Mouse (Mus musculus) intestine, postnatal 0 days (tissue): Measurements from ENCODE around the gene Lrrc3c. TPM values are rescaled to one million over a fixed set of nuclear protein-coding genes. Genes with fewer than 3 reads are reported as not detected.
"Not testable (repeated sequence)": the region's sequence is repeated elsewhere in the genome, so short reads cannot be mapped to it uniquely, and the experiment has no call there.

ENCODE experiments used
- ATAC-seq: fragments of 200-750 bp; cut with Nextera tagmentation; 2 replicates; pipeline ENCODE4 v1.8.0; 2017; ENCODE audit warnings: mild to moderate bottlenecking, moderate TSS enrichment, moderate library complexity
- H3K27ac ChIP-seq: fragments of 300-500 bp; sonication (generic); 2 replicates; pipeline ENCODE4 v1.5.1; 2014; ENCODE audit warnings: mild to moderate bottlenecking, low read depth, low read length, moderate library complexity
- H3K27me3 ChIP-seq: fragments of 300-500 bp; sonication (generic); replicated peaks from 2 replicates; pipeline ENCODE4 v1.6.1; 2014; ENCODE audit warnings: low read length, mixed read lengths; ENCODE audit not compliant: control insufficient read depth, insufficient read depth
- H3K36me3 ChIP-seq: fragments of 300-500 bp; sonication (generic); 2 replicates; pipeline ENCODE4 v1.6.1; 2014; ENCODE audit warnings: mild to moderate bottlenecking, moderate library complexity; ENCODE audit not compliant: control insufficient read depth, insufficient read depth
- H3K4me1 ChIP-seq: fragments of 300-500 bp; sonication (generic); replicated peaks from 2 replicates; pipeline ENCODE4 v1.6.1; 2014; ENCODE audit warnings: antibody characterized with exemption, low read length, mixed read lengths; ENCODE audit not compliant: control insufficient read depth, insufficient read depth
- H3K4me2 ChIP-seq: fragments of 300-500 bp; sonication (generic); replicated peaks from 2 replicates; pipeline ENCODE4 v1.6.1; 2014; ENCODE audit warnings: low read depth, mild to moderate bottlenecking, moderate library complexity
- H3K4me3 ChIP-seq: fragments of 300-500 bp; sonication (generic); 2 replicates; pipeline ENCODE4 v1.5.1; 2014; ENCODE audit warnings: low read depth, low read length
- H3K9ac ChIP-seq: fragments of 300-500 bp; sonication (generic); 2 replicates; pipeline ENCODE4 v1.6.1; 2014; ENCODE audit warnings: mild to moderate bottlenecking, low read depth, low read length
- H3K9me3 ChIP-seq: fragments of 300-500 bp; sonication (generic); 2 replicates; pipeline ENCODE4 v1.6.1; 2016; ENCODE audit warnings: mixed run types; ENCODE audit not compliant: control insufficient read depth
- CTCF ChIP-seq: sonication (generic); IDR thresholded peaks from 2 replicates; pipeline ENCODE4 v1.5.1; 2016; ENCODE audit warnings: low read depth, mild to moderate bottlenecking, control low read depth, antibody characterized with exemption, moderate library complexity
- WGBS: fragments of 180-500 bp; shearing (Covaris S2); extraction: QIAGEN DNeasy Blood & Tissue Kit; methylation state at CpG from one replicate; pipeline ENCODE4 v1.1.7; 2014; 5-methylcytosine and 5-hydroxymethylcytosine counted together
- polyA plus RNA-seq: library from polyadenylated mRNA; unstranded; fragments of >200 nt; fragmentation: Nextera tagmentation; extraction: Ambion mirVana; gene quantifications from 2 replicates; pipeline ENCODE4 v1.2.1, GENCODE M21; 2015

The Lrrc3c gene
- polyA plus RNA-seq, 1 experiment from 2014 or later: not detected

DNA sequence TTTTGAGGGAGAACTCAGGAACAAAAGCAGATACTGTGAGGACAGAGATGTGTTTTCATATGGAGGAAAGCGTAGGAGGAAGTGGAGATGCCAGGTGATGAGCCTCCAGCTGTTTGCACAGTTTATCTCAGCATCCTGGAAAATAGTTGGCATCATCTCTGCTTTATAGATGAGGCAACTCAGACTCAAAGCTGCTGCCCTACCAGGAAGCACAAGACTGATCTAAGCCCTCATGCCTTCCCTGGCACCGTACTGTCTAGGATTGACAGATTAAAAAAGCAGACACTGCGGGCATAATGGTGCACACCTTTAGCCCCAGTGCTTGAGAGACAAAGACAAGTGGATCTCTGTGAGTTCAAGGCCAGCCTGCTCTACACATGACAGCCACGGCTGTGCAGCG lies 32.6 kb downstream of the Lrrc3c start:
- no peaks in the 10 kb centered on the region for H3K9me3 ChIP-seq
- H3K36me3 ChIP-seq: no peaks in the 10 kb centered on the region
- H3K27me3 ChIP-seq: no peaks in the 10 kb centered on the region
- no peak overlapping the region for H3K9ac ChIP-seq
- no peak for TF ChIP-seq CTCF
- 87% methylated on average over 5 of the region's 5 CpGs for WGBS
- H3K4me2 ChIP-seq: no peak overlapping the region
- H3K4me3 ChIP-seq: no peak overlapping the region
- H3K4me1 ChIP-seq: no peaks in the 10 kb centered on the region
- ATAC-seq: no peak
- H3K27ac ChIP-seq: no peak overlapping the region

DNA sequence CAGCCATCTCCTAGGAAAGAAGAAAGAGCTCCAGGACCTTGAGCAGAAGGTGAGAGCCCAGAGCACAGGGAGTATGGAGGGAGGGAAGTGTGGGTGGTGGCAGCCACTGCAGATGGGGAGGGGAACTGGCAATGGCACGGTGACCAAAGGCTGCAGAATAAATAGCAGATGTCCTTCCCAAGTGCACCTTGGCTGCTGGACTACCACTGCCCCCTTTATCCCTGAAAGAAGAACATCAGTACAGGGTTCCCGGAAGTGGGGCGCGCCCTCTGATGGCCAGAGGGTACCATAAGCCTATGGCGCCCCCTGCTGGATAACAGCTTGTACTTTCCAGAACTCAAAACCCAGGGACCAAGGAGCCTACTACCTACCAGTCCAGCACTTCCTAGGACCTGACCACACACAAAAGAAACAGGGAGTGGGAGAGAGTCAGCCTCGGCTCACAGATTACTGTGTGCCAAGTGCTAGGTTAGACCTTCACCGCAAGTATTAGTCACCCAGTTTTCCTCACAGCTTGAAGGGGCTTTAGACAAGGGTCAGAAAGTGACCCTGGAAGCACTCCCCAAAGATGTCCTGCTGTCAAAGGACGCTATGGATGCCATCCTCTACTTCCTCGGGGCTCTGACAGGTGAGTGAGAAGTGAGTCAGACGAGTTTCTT lies 37.4 kb downstream of the Lrrc3c start:
- not testable (repeated sequence) for H3K9ac ChIP-seq, H3K4me2 ChIP-seq, H3K27ac ChIP-seq, ATAC-seq, H3K36me3 ChIP-seq, H3K4me3 ChIP-seq, H3K4me1 ChIP-seq, H3K9me3 ChIP-seq, H3K27me3 ChIP-seq
- TF ChIP-seq CTCF: peak; percentile 72
- 35% methylated on average over 10 of the region's 10 CpGs for WGBS

DNA sequence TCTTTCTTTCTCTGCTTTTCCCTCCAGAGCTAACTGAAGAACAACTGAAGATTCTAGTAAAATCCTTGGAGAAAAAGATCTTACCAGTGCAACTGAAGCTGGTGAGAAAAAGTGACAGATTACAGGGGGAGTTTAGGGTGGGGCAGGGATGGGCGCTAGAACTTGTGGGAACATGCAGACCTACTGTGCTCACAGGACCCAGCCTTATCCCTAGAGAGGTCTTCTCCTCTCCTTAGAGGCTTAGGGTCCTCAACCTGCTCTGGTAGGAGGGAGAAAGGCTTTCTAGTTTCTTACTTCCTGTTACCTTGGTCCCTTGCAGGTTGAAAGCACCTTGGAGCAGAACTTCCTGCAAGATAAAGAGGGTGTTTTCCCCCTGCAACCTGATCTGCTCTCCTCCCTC lies 39.4 kb downstream of the Lrrc3c start:
- Histone ChIP-seq H3K4me1 (no peaks in the 10 kb centered on the region), H3K36me3 (no peaks in the 10 kb centered on the region), H3K4me3 (no peak overlapping the region), H3K27me3 (no peaks in the 10 kb centered on the region), H3K9ac (no peak overlapping the region), H3K27ac (no peak overlapping the region), H3K9me3 (no peaks in the 10 kb centered on the region), H3K4me2 (no peak overlapping the region)
- WGBS: 69% methylated on average over 1 of the region's 1 CpGs
- no peak for ATAC-seq
- TF ChIP-seq CTCF: no peak

DNA sequence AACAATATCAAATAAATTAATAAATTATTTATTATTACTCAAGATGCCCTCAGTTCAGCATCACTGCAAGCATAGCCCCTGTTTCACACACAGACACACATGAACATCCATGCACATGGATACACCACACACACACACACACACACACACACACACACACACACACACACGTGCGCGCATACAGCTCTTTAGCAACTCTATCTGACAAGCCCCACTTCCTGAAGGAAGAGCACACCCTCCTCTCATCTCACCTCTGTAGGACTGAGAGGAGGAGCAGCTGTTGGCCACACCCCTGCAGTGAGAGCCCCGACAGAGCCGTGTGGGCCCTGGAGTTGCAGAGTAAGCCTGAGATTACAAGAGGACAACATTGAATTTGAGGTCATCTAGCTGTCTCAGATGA lies 42.0 kb downstream of the Lrrc3c start:
- no peak for ATAC-seq
- Histone ChIP-seq H3K27me3 (no peaks in the 10 kb centered on the region), H3K4me3 (no peak overlapping the region), H3K36me3 (no peaks in the 10 kb centered on the region), H3K9ac (no peak overlapping the region), H3K27ac (no peak overlapping the region), H3K4me1 (no peaks in the 10 kb centered on the region), H3K9me3 (no peaks in the 10 kb centered on the region), H3K4me2 (no peak overlapping the region)
- 44% methylated on average over 5 of the region's 5 CpGs for WGBS
- TF ChIP-seq CTCF: no peak

DNA sequence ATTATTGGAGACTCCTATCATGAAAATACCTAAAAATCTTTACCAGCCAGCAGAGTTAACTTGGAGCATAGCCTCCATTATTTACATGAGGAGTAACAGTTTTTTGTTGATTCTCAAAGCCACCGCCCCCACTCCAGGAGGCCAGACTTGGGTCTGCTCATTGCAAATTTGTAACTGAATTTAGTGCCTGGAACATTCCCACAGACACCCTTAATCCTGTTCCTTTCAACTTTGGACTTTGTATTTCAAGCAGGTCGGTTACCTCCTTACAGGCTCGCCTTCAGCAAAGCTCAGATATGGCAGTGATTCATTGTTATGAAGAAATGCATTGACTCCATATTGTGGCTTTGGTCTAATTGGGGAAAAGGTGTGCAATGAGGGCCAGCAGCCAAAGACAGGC lies 46.7 kb downstream of the Lrrc3c start:
- 47% methylated on average over 3 of the region's 3 CpGs for WGBS
- Histone ChIP-seq H3K4me2 (no peak overlapping the region), H3K4me3 (no peak overlapping the region), H3K36me3 (no peaks in the 10 kb centered on the region), H3K9ac (no peak overlapping the region), H3K4me1 (no peaks in the 10 kb centered on the region), H3K9me3 (no peaks in the 10 kb centered on the region), H3K27me3 (no peaks in the 10 kb centered on the region), H3K27ac (no peak overlapping the region)
- no peak for ATAC-seq
- no peak for TF ChIP-seq CTCF

DNA sequence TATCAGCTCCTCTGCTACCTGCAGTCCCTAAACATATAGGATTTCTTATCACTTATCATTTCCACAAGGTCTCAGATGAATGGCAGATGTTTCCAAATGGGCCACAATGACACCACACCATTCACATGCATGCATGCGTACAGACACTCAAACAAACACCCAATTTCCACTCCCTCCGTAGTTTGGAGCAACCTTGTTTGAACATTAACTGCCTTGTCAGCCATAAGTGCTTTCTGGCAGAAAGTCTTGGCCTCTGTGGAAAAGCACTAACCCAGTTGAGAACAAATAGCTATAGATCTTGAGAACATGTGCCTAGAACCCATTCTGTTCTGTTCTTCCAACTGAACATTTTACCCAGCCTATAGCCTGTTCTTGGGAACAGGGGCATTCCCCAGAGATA lies 47.9 kb downstream of the Lrrc3c start:
- Histone ChIP-seq H3K27ac (no peak overlapping the region), H3K36me3 (no peaks in the 10 kb centered on the region), H3K4me2 (no peak overlapping the region), H3K9me3 (no peaks in the 10 kb centered on the region), H3K4me3 (no peak overlapping the region), H3K27me3 (no peaks in the 10 kb centered on the region), H3K4me1 (no peaks in the 10 kb centered on the region), H3K9ac (no peak overlapping the region)
- TF ChIP-seq CTCF: no peak
- no peak for ATAC-seq
- 49% methylated on average over 2 of the region's 2 CpGs for WGBS

DNA sequence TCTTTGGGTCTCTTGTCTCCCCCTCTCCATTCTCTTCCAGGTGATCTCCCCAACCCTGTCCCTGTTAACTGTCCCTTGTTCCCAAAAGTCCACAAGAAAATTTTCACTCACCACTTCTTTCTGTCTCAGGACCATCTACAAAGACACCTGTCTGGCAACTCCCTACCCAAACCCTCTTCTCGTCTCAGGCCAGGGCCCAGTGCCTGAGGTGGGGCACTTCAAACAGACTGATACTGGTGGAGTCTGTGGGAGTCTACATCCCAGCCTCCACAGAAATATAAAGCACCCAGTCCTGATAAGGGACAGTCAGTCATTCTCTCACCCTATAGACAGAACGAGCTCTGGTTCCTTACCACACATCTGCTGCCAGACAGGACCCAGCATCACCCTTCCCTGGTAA lies 48.4 kb downstream of the Lrrc3c start, which contains the start of gene Gsdma2:
Gsdma2 (plus strand) TSS at position 301 of the 400 bp plus-strand sequence.
- no peak within 1 kb of the TSS for H3K4me3 ChIP-seq
- no peaks in the 10 kb centered on the region for H3K9me3 ChIP-seq
- H3K27me3 ChIP-seq: no peaks in the 10 kb centered on the region
- no peaks in the 10 kb centered on the region for H3K4me1 ChIP-seq
- no peak within 1 kb of the TSS for H3K27ac ChIP-seq
- no peaks in the 10 kb centered on the region for H3K36me3 ChIP-seq
- H3K4me2 ChIP-seq: no peak within 1 kb of the TSS
- ATAC-seq: no peak
- no peak within 1 kb of the TSS for H3K9ac ChIP-seq
- TF ChIP-seq CTCF: no peak
- 43% methylated on average over 2 of the region's 2 CpGs for WGBS

Other genes with a start within 250 kb of the Lrrc3c start
- 99.5 and 102 TPM in 2 replicates for gene Ppp1r1b, start 249.9 kb upstream of the Lrrc3c start, polyA plus RNA-seq
- gene Stard3, start 239.9 kb upstream of the Lrrc3c start, polyA plus RNA-seq: 29.0 and 30.1 TPM in 2 replicates
- 0.44 and 0.69 TPM in 2 replicates for gene Tcap, start 214.5 kb upstream of the Lrrc3c start, polyA plus RNA-seq
- gene Pnmt, start 211.8 kb upstream of the Lrrc3c start, polyA plus RNA-seq: not detected in 2 replicates
- gene Pgap3, start 197.8 kb upstream of the Lrrc3c start, polyA plus RNA-seq: 14.7 and 15.1 TPM in 2 replicates
- gene Erbb2, start 185.8 kb upstream of the Lrrc3c start, polyA plus RNA-seq: 19.4 and 20.7 TPM in 2 replicates
- gene Mien1, start 159.3 kb upstream of the Lrrc3c start, polyA plus RNA-seq: 264 and 265 TPM in 2 replicates
- gene Grb7, start 151.9 kb upstream of the Lrrc3c start, polyA plus RNA-seq: 50.2 and 50.7 TPM in 2 replicates
- gene Ikzf3, start 52.3 kb upstream of the Lrrc3c start, polyA plus RNA-seq: 0.20 and 0.24 TPM in 2 replicates
- gene Zpbp2, start 47.2 kb upstream of the Lrrc3c start, polyA plus RNA-seq: 3.2 and 4.0 TPM in 2 replicates
- gene Ormdl3, start 10.9 kb upstream of the Lrrc3c start, polyA plus RNA-seq: 139 and 150 TPM in 2 replicates
- 0.56 and 0.58 TPM in 2 replicates for gene Gm12355, start 27.4 kb downstream of the Lrrc3c start, polyA plus RNA-seq
- gene Gsdma3, start 28.1 kb downstream of the Lrrc3c start, polyA plus RNA-seq: not detected in 2 replicates
- 0.14 and 0.16 TPM in 2 replicates for gene Gsdma2, start 48.5 kb downstream of the Lrrc3c start, polyA plus RNA-seq
- 0.38 and 0.42 TPM in 2 replicates for gene Gsdma, start 66.1 kb downstream of the Lrrc3c start, polyA plus RNA-seq
- 95.5 and 96.2 TPM in 2 replicates for gene Psmd3, start 84.3 kb downstream of the Lrrc3c start, polyA plus RNA-seq
- gene Csf3, start 103.0 kb downstream of the Lrrc3c start, polyA plus RNA-seq: 0.08 TPM in 1 of 2 replicates, not detected in the other
- gene Med24, start 131.1 kb downstream of the Lrrc3c start, polyA plus RNA-seq: 14.7 and 18.5 TPM in 2 replicates
- 32.4 and 39.1 TPM in 2 replicates for gene Thra, start 142.3 kb downstream of the Lrrc3c start, polyA plus RNA-seq
- gene Nr1d1, start 177.0 kb downstream of the Lrrc3c start, polyA plus RNA-seq: 4.1 and 5.1 TPM in 2 replicates
- 12.6 and 15.1 TPM in 2 replicates for gene Msl1, start 197.2 kb downstream of the Lrrc3c start, polyA plus RNA-seq
- 10.8 and 12.4 TPM in 2 replicates for gene Casc3, start 206.6 kb downstream of the Lrrc3c start, polyA plus RNA-seq
- gene Rapgefl1, start 238.5 kb downstream of the Lrrc3c start, polyA plus RNA-seq: 0.69 and 0.80 TPM in 2 replicates